Mouse (Mus musculus): Measurements from ENCODE around the gene Set.

- TF ChIP-seq CTCF (IDR thresholded peaks at IDR 0.05; ENCODE audit: insufficient read depth, low read length): no peak
- TF ChIP-seq POLR2A (IDR thresholded peaks at IDR 0.05; ENCODE audit: borderline replicate concordance, extremely low read depth, low read depth, low read length): no peak
Measured at GRCm38 (mm10) chr2:30094208-30094588, 37.0 kb downstream of the Set start.

Measured in lung, adult 2 months (tissue).